8 mouse cellular contexts compared by ENCODE assay signal in genomic region chr10:112929222-112929615, GRCm38 (mm10). TPM values are rescaled to one million over a fixed set of nuclear protein-coding genes. Genes with fewer than 3 reads are reported as not detected.
DNase-seq lines count a peak whose midpoint lies in the region; ATAC-seq lines count a peak whose summit lies in the region.

No protein-coding gene starts in this region.

- peaks cover 24% of the 10 kb centered on the region for H3K4me1 ChIP-seq in kidney, embryonic 16.5 days (ENCODE audit: insufficient read depth, low read length)
- peaks cover 24% of the 10 kb centered on the region for H3K4me1 ChIP-seq in embryonic facial prominence, embryonic 13.5 days
- peaks cover 13% of the 10 kb centered on the region for H3K4me1 ChIP-seq in intestine, embryonic 16.5 days (ENCODE audit: control insufficient read depth, insufficient read depth, low read length)
- peaks cover 29% of the 10 kb centered on the region for H3K4me1 ChIP-seq in midbrain, embryonic 16.5 days (ENCODE audit: control insufficient read depth, insufficient read depth, low read length)

- H3K4me2 ChIP-seq in kidney, embryonic 16.5 days (replicated peaks; ENCODE audit: low read depth, low read length) = peak overlapping the region; percentile 89
- peak overlapping the region; percentile 74 for H3K4me2 ChIP-seq in embryonic facial prominence, embryonic 13.5 days
- peak overlapping the region; percentile 69 for H3K4me2 ChIP-seq in intestine, embryonic 16.5 days (ENCODE audit: low read depth, low read length)
- H3K4me2 ChIP-seq in midbrain, embryonic 16.5 days (ENCODE audit: low read length) = peak overlapping the region; percentile 70

- H3K9me3 ChIP-seq in kidney, embryonic 16.5 days (ENCODE audit: low read length) = peaks cover 18% of the 10 kb centered on the region
- H3K9me3 ChIP-seq in embryonic facial prominence, embryonic 13.5 days = peaks cover 3% of the 10 kb centered on the region; the same call in 1 of the 2 replicates
- no peaks in the 10 kb centered on the region for H3K9me3 ChIP-seq in intestine, embryonic 16.5 days (ENCODE audit: control insufficient read depth, low read length)
- no peaks in the 10 kb centered on the region for H3K9me3 ChIP-seq in midbrain, embryonic 16.5 days (replicated peaks; ENCODE audit: control insufficient read depth, low read length, poor library complexity, severe bottlenecking)

- H3K36me3 ChIP-seq in kidney, embryonic 16.5 days (ENCODE audit: insufficient read depth, low read length) = peaks cover 25% of the 10 kb centered on the region
- H3K36me3 ChIP-seq in embryonic facial prominence, embryonic 13.5 days = peaks cover 31% of the 10 kb centered on the region
- H3K36me3 ChIP-seq in intestine, embryonic 16.5 days (ENCODE audit: control insufficient read depth, insufficient read depth, low read length) = peaks cover 11% of the 10 kb centered on the region; the same call in 1 of the 2 replicates
- H3K36me3 ChIP-seq in midbrain, embryonic 16.5 days (ENCODE audit: control insufficient read depth, insufficient read depth, low read length) = peaks cover 7% of the 10 kb centered on the region; the same call in 1 of the 2 replicates

- H3K27ac ChIP-seq in kidney, embryonic 16.5 days (ENCODE audit: low read length) = peak overlapping the region; percentile 96; the same call in 1 of the 2 replicates
- peak overlapping the region; percentile 97 for H3K27ac ChIP-seq in embryonic facial prominence, embryonic 13.5 days
- H3K27ac ChIP-seq in intestine, embryonic 16.5 days (ENCODE audit: low read length) = peak overlapping the region; percentile 96
- H3K27ac ChIP-seq in midbrain, embryonic 16.5 days (ENCODE audit: low read length) = peak overlapping the region; percentile 97

- peak overlapping the region; percentile 97 for H3K9ac ChIP-seq in kidney, embryonic 16.5 days (replicated peaks; ENCODE audit: low read length)
- peak overlapping the region; percentile 99 for H3K9ac ChIP-seq in embryonic facial prominence, embryonic 13.5 days
- H3K9ac ChIP-seq in intestine, embryonic 16.5 days (ENCODE audit: low read depth, low read length) = peak overlapping the region; percentile 98
- H3K9ac ChIP-seq in midbrain, embryonic 16.5 days (ENCODE audit: low read depth, low read length) = peak overlapping the region; percentile 98

- 0 out of 2 replicates have a peak, but pooled peaks have one; percentile 10 for ATAC-seq in kidney, embryonic 16.5 days (ENCODE audit: low FRiP score, low TSS enrichment)
- ATAC-seq in embryonic facial prominence, embryonic 13.5 days (ENCODE audit: insufficient number of reproducible peaks, insufficient read depth, low FRiP score, low TSS enrichment, low read depth) = no peak
- peak; percentile 8; the same call in 1 of the 2 replicates for ATAC-seq in intestine, embryonic 16.5 days
- peak; percentile 40 for ATAC-seq in midbrain, embryonic 16.5 days

- 31% methylated on average over 9 of the region's 9 CpGs for WGBS in kidney, embryonic 16.5 days
- 41% methylated on average over 9 of the region's 9 CpGs for WGBS in embryonic facial prominence, embryonic 13.5 days
- WGBS in intestine, embryonic 16.5 days = 30% methylated on average over 9 of the region's 9 CpGs
- 33% methylated on average over 9 of the region's 9 CpGs for WGBS in midbrain, embryonic 16.5 days

- no peak for DNase-seq in kidney, adult 8-10 months
- no peak for DNase-seq in gastrocnemius, adult 8-10 months (ENCODE audit: low spot score in 2 of 2)
- DNase-seq in Muller cell, postnatal 12 days (ENCODE audit: inconsistent ontology term) = no peak
- no peak for DNase-seq in kidney, postnatal 14 days

- H3K27me3 ChIP-seq in kidney, embryonic 16.5 days (ENCODE audit: insufficient read depth, low read length) = no peaks in the 10 kb centered on the region
- no peaks in the 10 kb centered on the region for H3K27me3 ChIP-seq in embryonic facial prominence, embryonic 13.5 days
- no peaks in the 10 kb centered on the region for H3K27me3 ChIP-seq in intestine, embryonic 16.5 days (replicated peaks; ENCODE audit: control insufficient read depth, insufficient read depth, low read length)
- H3K27me3 ChIP-seq in midbrain, embryonic 16.5 days (ENCODE audit: control insufficient read depth, insufficient read depth, low read depth, low read length) = no peaks in the 10 kb centered on the region

- peak overlapping the region; percentile 80 for H3K4me3 ChIP-seq in kidney, embryonic 16.5 days (ENCODE audit: low read length)
- peak overlapping the region; percentile 76 for H3K4me3 ChIP-seq in embryonic facial prominence, embryonic 13.5 days
- peak overlapping the region; percentile 82 for H3K4me3 ChIP-seq in intestine, embryonic 16.5 days (ENCODE audit: low read length)
- H3K4me3 ChIP-seq in midbrain, embryonic 16.5 days (ENCODE audit: low read depth, low read length) = peak overlapping the region; percentile 94

RNA-seq across cellular contexts. Expression of gene Atxn7l3b, which starts 0.4 kb away (rescaled TPM):
- 186 and 187 TPM in 2 replicates for polyA plus RNA-seq in kidney, embryonic 16.5 days (2015; fragmentation: Nextera tagmentation; extraction: Ambion mirVana)
- 281 and 301 TPM in 2 replicates for polyA plus RNA-seq in embryonic facial prominence, embryonic 13.5 days (2015; fragmentation: Nextera tagmentation; extraction: Ambion mirVana)
- 151 and 153 TPM in 2 replicates for polyA plus RNA-seq in intestine, embryonic 16.5 days (2015; fragmentation: Nextera tagmentation; extraction: Ambion mirVana)
- 392 and 429 TPM in 2 replicates for polyA plus RNA-seq in midbrain, embryonic 16.5 days (2015; fragmentation: Nextera tagmentation; extraction: Ambion mirVana)
- 10 to 100 TPM in 2 of 4 experiments, 1 to 10 TPM in 2; 8.7 to 12.7 (median 10.7) TPM for total RNA-seq in gastrocnemius, adult 8-10 months (2022)
